Mouse (Mus musculus) hindbrain, embryonic 10.5 days (tissue): ENCODE data around the gene Tbxa2r. TPM values are rescaled to one million over a fixed set of nuclear protein-coding genes. Genes with fewer than 3 reads are reported as not detected.
A peak's percentile ranks its signal among the peaks of the same experiment; 100 is the strongest.

Source experiments
- DNase-seq: peaks from one replicate; pipeline ENCODE4 v3.0.0-alpha.2; 2017; ENCODE audit warnings: low spot score
- H3K27ac ChIP-seq: fragments of 300-500 bp; sonication (generic); 2 replicates; pipeline ENCODE4 v1.5.1; 2016; ENCODE audit warnings: mild to moderate bottlenecking, moderate library complexity
- H3K27me3 ChIP-seq: fragments of 300-500 bp; sonication (generic); 2 replicates; pipeline ENCODE4 v1.6.1; 2016; ENCODE audit warnings: mild to moderate bottlenecking; ENCODE audit not compliant: poor library complexity, insufficient read depth, severe bottlenecking
- H3K36me3 ChIP-seq: fragments of 300-500 bp; sonication (generic); 2 replicates; pipeline ENCODE4 v1.6.1; 2016; ENCODE audit warnings: mild to moderate bottlenecking, moderate library complexity
- H3K4me1 ChIP-seq: fragments of 300-500 bp; sonication (generic); replicated peaks from 2 replicates; pipeline ENCODE4 v1.6.1; 2016; ENCODE audit warnings: mild to moderate bottlenecking
- H3K4me3 ChIP-seq: fragments of 300-500 bp; sonication (generic); 2 replicates; pipeline ENCODE4 v1.5.1; 2016; ENCODE audit warnings: mild to moderate bottlenecking, moderate library complexity
- H3K9me3 ChIP-seq: fragments of 300-500 bp; sonication (generic); 2 replicates; pipeline ENCODE4 v1.6.1; 2016; ENCODE audit warnings: mild to moderate bottlenecking, moderate library complexity
- WGBS: fragments of 180-500 bp; shearing (Covaris S2); methylation state at CpG from one replicate; pipeline ENCODE4 v1.1.7; 2016; 5-methylcytosine and 5-hydroxymethylcytosine counted together
- polyA plus RNA-seq: library from polyadenylated mRNA; unstranded; fragments of >200 nt; fragmentation: Nextera tagmentation; extraction: Ambion mirVana; gene quantifications from 2 replicates; pipeline ENCODE4 v1.2.1, GENCODE M21; 2016

The Tbxa2r gene
- polyA plus RNA-seq: 3.3 and 3.6 TPM in 2 replicates

- peak within 1 kb of the TSS; percentile 23 for H3K4me3 ChIP-seq
- H3K9me3 ChIP-seq: no peaks in the 10 kb centered on the region
- WGBS: 12% methylated on average over 10 of the region's 10 CpGs
- peaks cover 56% of the 10 kb centered on the region for H3K36me3 ChIP-seq
- no peak for DNase-seq
- H3K27ac ChIP-seq: peak within 1 kb of the TSS; percentile 71
- H3K4me1 ChIP-seq: peaks cover 58% of the 10 kb centered on the region
- H3K27me3 ChIP-seq: peaks cover 28% of the 10 kb centered on the region
Observed at GRCm38 (mm10) chr10:81328386-81328785, at the start of gene Tbxa2r. Gene Tbxa2r, plus strand, starts transcription at chr10:81328731.

- Histone ChIP-seq H3K4me3 (0 out of 2 replicates have a peak overlapping the region, but pooled peaks have one; percentile 5), H3K27me3 (peaks cover 57% of the 10 kb centered on the region), H3K27ac (no peak overlapping the region), H3K9me3 (no peaks in the 10 kb centered on the region), H3K36me3 (peaks cover 12% of the 10 kb centered on the region; the same call in 1 of the 2 replicates), H3K4me1 (peaks cover 23% of the 10 kb centered on the region)
- no peak for DNase-seq
- WGBS: 47% methylated on average over 10 of the region's 10 CpGs
Observed at GRCm38 (mm10) chr10:81279496-81279895, 49.0 kb upstream of the Tbxa2r start.

- H3K4me3 ChIP-seq: peak overlapping the region; percentile 60; the same call in 1 of the 2 replicates
- WGBS: 51% methylated on average over 6 of the region's 6 CpGs
- DNase-seq: no peak
- peaks cover 78% of the 10 kb centered on the region for H3K27me3 ChIP-seq
- H3K9me3 ChIP-seq: no peaks in the 10 kb centered on the region
- H3K4me1 ChIP-seq: peaks cover 44% of the 10 kb centered on the region
- peak overlapping the region; percentile 59; the same call in 1 of the 2 replicates for H3K27ac ChIP-seq
- no peaks in the 10 kb centered on the region for H3K36me3 ChIP-seq
Observed at GRCm38 (mm10) chr10:81284189-81284588, 44.3 kb upstream of the Tbxa2r start.

GRCm38 (mm10) chr10:81284719-81285118, 43.8 kb upstream of the Tbxa2r start:
- 11% methylated on average over 17 of the region's 17 CpGs for WGBS
- Histone ChIP-seq H3K9me3 (no peaks in the 10 kb centered on the region), H3K4me1 (peaks cover 41% of the 10 kb centered on the region), H3K36me3 (no peaks in the 10 kb centered on the region), H3K27ac (peak overlapping the region; percentile 87), H3K4me3 (peak overlapping the region; percentile 60), H3K27me3 (peaks cover 79% of the 10 kb centered on the region)
- DNase-seq: no peak

- DNase-seq: peak; percentile 93
- H3K4me1 ChIP-seq: peaks cover 39% of the 10 kb centered on the region
- H3K9me3 ChIP-seq: no peaks in the 10 kb centered on the region
- H3K4me3 ChIP-seq: peak overlapping the region; percentile 60
- peaks cover 79% of the 10 kb centered on the region for H3K27me3 ChIP-seq
- 2% methylated on average over 54 of the region's 54 CpGs for WGBS
- no peaks in the 10 kb centered on the region for H3K36me3 ChIP-seq
- H3K27ac ChIP-seq: peak overlapping the region; percentile 87
Observed at GRCm38 (mm10) chr10:81285694-81286450, 42.7 kb upstream of the Tbxa2r start.

- H3K9me3 ChIP-seq: no peaks in the 10 kb centered on the region
- no peak overlapping the region for H3K27ac ChIP-seq
- peaks cover 79% of the 10 kb centered on the region for H3K27me3 ChIP-seq
- 42% methylated on average over 6 of the region's 6 CpGs for WGBS
- H3K4me3 ChIP-seq: no peak overlapping the region; the same call in 1 of the 2 replicates
- H3K36me3 ChIP-seq: no peaks in the 10 kb centered on the region
- H3K4me1 ChIP-seq: peaks cover 39% of the 10 kb centered on the region
- DNase-seq: no peak
Observed at GRCm38 (mm10) chr10:81286586-81286985, 41.9 kb upstream of the Tbxa2r start.

GRCm38 (mm10) chr10:81287513-81288157, 40.9 kb upstream of the Tbxa2r start:
- whole genome bisulfite sequencing: 59% methylated on average over 8 of the region's 8 CpGs
- Histone ChIP-seq H3K9me3 (no peaks in the 10 kb centered on the region), H3K4me1 (peaks cover 39% of the 10 kb centered on the region), H3K4me3 (no peak overlapping the region), H3K36me3 (no peaks in the 10 kb centered on the region), H3K27ac (no peak overlapping the region), H3K27me3 (peaks cover 80% of the 10 kb centered on the region)
- DNase-seq: peak; percentile 62

GRCm38 (mm10) chr10:81288601-81289000, 39.9 kb upstream of the Tbxa2r start:
- Histone ChIP-seq H3K36me3 (no peaks in the 10 kb centered on the region), H3K4me1 (peaks cover 44% of the 10 kb centered on the region), H3K27me3 (peaks cover 70% of the 10 kb centered on the region), H3K9me3 (no peaks in the 10 kb centered on the region), H3K27ac (no peak overlapping the region), H3K4me3 (0 out of 2 replicates have a peak overlapping the region, but pooled peaks have one; percentile 11)
- peak; percentile 55 for DNase-seq
- WGBS: 29% methylated on average over 6 of the region's 6 CpGs

GRCm38 (mm10) chr10:81289278-81289677, 39.3 kb upstream of the Tbxa2r start:
- H3K4me1 ChIP-seq: peaks cover 48% of the 10 kb centered on the region
- no peak overlapping the region for H3K27ac ChIP-seq
- DNase-seq: peak; percentile 60
- no peaks in the 10 kb centered on the region for H3K36me3 ChIP-seq
- H3K9me3 ChIP-seq: no peaks in the 10 kb centered on the region
- no peak overlapping the region for H3K4me3 ChIP-seq
- peaks cover 63% of the 10 kb centered on the region for H3K27me3 ChIP-seq
- WGBS: 5% methylated on average over 7 of the region's 7 CpGs

GRCm38 (mm10) chr10:81289811-81290210, 38.7 kb upstream of the Tbxa2r start:
- Histone ChIP-seq H3K27ac (no peak overlapping the region), H3K36me3 (no peaks in the 10 kb centered on the region), H3K4me3 (no peak overlapping the region), H3K4me1 (peaks cover 48% of the 10 kb centered on the region), H3K27me3 (peaks cover 58% of the 10 kb centered on the region), H3K9me3 (no peaks in the 10 kb centered on the region)
- DNase-seq: no peak
- WGBS: 62% methylated on average over 14 of the region's 14 CpGs

GRCm38 (mm10) chr10:81290698-81291460, 37.7 kb upstream of the Tbxa2r start:
- DNase-seq: no peak
- no peaks in the 10 kb centered on the region for H3K9me3 ChIP-seq
- H3K4me3 ChIP-seq: peak overlapping the region; percentile 16; the same call in 1 of the 2 replicates
- peaks cover 50% of the 10 kb centered on the region for H3K27me3 ChIP-seq
- no peak overlapping the region; the same call in 1 of the 2 replicates for H3K27ac ChIP-seq
- 17% methylated on average over 24 of the region's 24 CpGs for WGBS
- peaks cover 40% of the 10 kb centered on the region for H3K4me1 ChIP-seq
- 0 out of 2 replicates have a peak, but pooled peaks cover 8% of the 10 kb centered on the region for H3K36me3 ChIP-seq

GRCm38 (mm10) chr10:81291511-81292104, 36.9 kb upstream of the Tbxa2r start, which contains the start of gene Tjp3:
Gene Tjp3, minus strand, starts transcription at chr10:81291581.
- Histone ChIP-seq H3K27me3 (peaks cover 48% of the 10 kb centered on the region), H3K9me3 (no peaks in the 10 kb centered on the region), H3K27ac (peak within 1 kb of the TSS; percentile 95), H3K36me3 (0 out of 2 replicates have a peak, but pooled peaks cover 12% of the 10 kb centered on the region), H3K4me3 (peak within 1 kb of the TSS; percentile 84), H3K4me1 (peaks cover 36% of the 10 kb centered on the region)
- DNase-seq: no peak
- 75% methylated on average over 9 of the region's 9 CpGs for WGBS
